ENCODE assay signal across 15 mouse cellular contexts in genomic region chr2:134350894-134351501, GRCm38 (mm10).
DNase-seq lines count a peak whose midpoint lies in the region; ATAC-seq and TF ChIP-seq lines count a peak whose summit lies in the region.
"Had no signal": no experiment of that assay in that cellular context is flagged by ENCODE, and none has a peak within 500 bp of the region (broad histone marks: within the 10 kb centered on the region; RNA-seq: fewer than 3 reads in every experiment).

No protein-coding gene starts in this region.

- H3K9me3 ChIP-seq in hindbrain, embryonic 15.5 days, result no peaks in the 10 kb centered on the region
- H3K9me3 ChIP-seq in hindbrain, embryonic 12.5 days (replicated peaks), result no peaks in the 10 kb centered on the region
- H3K9me3 ChIP-seq in hindbrain, postnatal 0 days (ENCODE audit: low read length), result no peaks in the 10 kb centered on the region
- H3K9me3 ChIP-seq: limb, embryonic 15.5 days; neural tube, embryonic 12.5 days had no signal

- H3K27ac ChIP-seq in hindbrain, embryonic 15.5 days (replicated peaks), result peak overlapping the region; percentile 46
- no peak overlapping the region for H3K27ac ChIP-seq in hindbrain, embryonic 12.5 days
- no peak overlapping the region; the same call in 1 of the 2 replicates for H3K27ac ChIP-seq in hindbrain, postnatal 0 days
- H3K27ac ChIP-seq: limb, embryonic 15.5 days; neural tube, embryonic 12.5 days had no signal

- no peak for DNase-seq in cerebellum, adult 8-10 months
- DNase-seq in cerebellum, postnatal 25 days, result peak; percentile 10 to 43
- peak; percentile 18 for DNase-seq in hindbrain, postnatal 0 days (ENCODE audit: low spot score)
- DNase-seq in adrenal gland, postnatal 25 days, result no peak
- no peak for DNase-seq in left cerebral cortex, adult 8-10 months (ENCODE audit: low spot score in 2 of 2)
- DNase-seq: adrenal gland, postnatal 10 days; heart, adult 18-20 months; kidney, postnatal 10 days; liver, postnatal 0 days had no signal

- H3K4me3 ChIP-seq in hindbrain, embryonic 15.5 days, result no peak overlapping the region
- no peak overlapping the region for H3K4me3 ChIP-seq in hindbrain, embryonic 12.5 days
- H3K4me3 ChIP-seq in hindbrain, postnatal 0 days (ENCODE audit: low read length), result no peak overlapping the region
- H3K4me3 ChIP-seq: limb, embryonic 15.5 days; neural tube, embryonic 12.5 days had no signal

- H3K27me3 ChIP-seq in hindbrain, embryonic 15.5 days, result no peaks in the 10 kb centered on the region
- H3K27me3 ChIP-seq in hindbrain, embryonic 12.5 days, result no peaks in the 10 kb centered on the region
- H3K27me3 ChIP-seq in hindbrain, postnatal 0 days (ENCODE audit: insufficient read depth, low read length), result no peaks in the 10 kb centered on the region
- H3K27me3 ChIP-seq: limb, embryonic 15.5 days; neural tube, embryonic 12.5 days had no signal

- H3K36me3 ChIP-seq in hindbrain, embryonic 15.5 days, result no peaks in the 10 kb centered on the region
- H3K36me3 ChIP-seq in hindbrain, embryonic 12.5 days, result no peaks in the 10 kb centered on the region
- H3K36me3 ChIP-seq in hindbrain, postnatal 0 days (ENCODE audit: insufficient read depth, low read length), result no peaks in the 10 kb centered on the region
- H3K36me3 ChIP-seq: limb, embryonic 15.5 days; neural tube, embryonic 12.5 days had no signal

- peak; percentile 76 for ATAC-seq in cerebellum, adult (ENCODE audit: insufficient number of reproducible peaks, low FRiP score, low TSS enrichment)
- ATAC-seq in hindbrain, embryonic 15.5 days (ENCODE audit: low FRiP score, low read depth), result peak; percentile 51; the same call in 1 of the 2 replicates
- ATAC-seq in hindbrain, embryonic 12.5 days (ENCODE audit: low FRiP score), result no peak
- ATAC-seq in hindbrain, postnatal 0 days, result no peak
- ATAC-seq: inflammation-experienced regulatory T-cells, adult 6 months; liver, postnatal 0 days had no signal

- 0 out of 2 replicates have a peak overlapping the region, but pooled peaks have one; percentile 2 for H3K4me2 ChIP-seq in hindbrain, embryonic 15.5 days
- no peak overlapping the region for H3K4me2 ChIP-seq in hindbrain, embryonic 12.5 days (replicated peaks)
- no peak overlapping the region for H3K4me2 ChIP-seq in hindbrain, postnatal 0 days (ENCODE audit: low read depth, low read length)
- H3K4me2 ChIP-seq: limb, embryonic 15.5 days; neural tube, embryonic 12.5 days had no signal

- WGBS in hindbrain, embryonic 15.5 days, result 60% methylated on average over 8 of the region's 8 CpGs
- 78% methylated on average over 8 of the region's 8 CpGs for WGBS in hindbrain, embryonic 12.5 days
- 70% methylated on average over 8 of the region's 8 CpGs for WGBS in hindbrain, postnatal 0 days

- no peak overlapping the region for H3K9ac ChIP-seq in hindbrain, embryonic 15.5 days
- H3K9ac ChIP-seq in hindbrain, embryonic 12.5 days, result no peak overlapping the region
- no peak overlapping the region for H3K9ac ChIP-seq in hindbrain, postnatal 0 days (replicated peaks; ENCODE audit: low read length)
- H3K9ac ChIP-seq: limb, embryonic 15.5 days; liver, postnatal 0 days; neural tube, embryonic 12.5 days had no signal

- no peak for TF ChIP-seq CTCF in hindbrain, postnatal 0 days (IDR thresholded peaks at IDR 0.05; ENCODE audit: low read depth)

- no peaks in the 10 kb centered on the region for H3K4me1 ChIP-seq in hindbrain, embryonic 15.5 days (replicated peaks)
- H3K4me1 ChIP-seq in hindbrain, embryonic 12.5 days, result 0 out of 2 replicates have a peak, but pooled peaks cover 2% of the 10 kb centered on the region
- H3K4me1 ChIP-seq in hindbrain, postnatal 0 days (ENCODE audit: insufficient read depth, low read length), result no peaks in the 10 kb centered on the region
- H3K4me1 ChIP-seq: neural tube, embryonic 12.5 days had no signal

Comparison
In these comparisons a context has a peak if more than half of its experiments do, and no peak if none do; other contexts are left out.
1. ATAC-seq: peak in cerebellum, adult (single experiment) and hindbrain, embryonic 15.5 days (single experiment); none in hindbrain, embryonic 12.5 days (single experiment) and hindbrain, postnatal 0 days (single experiment).
2. DNase-seq: peak in cerebellum, postnatal 25 days (2 of 2) and hindbrain, postnatal 0 days (single experiment); none in cerebellum, adult 8-10 months (single experiment), adrenal gland, postnatal 25 days (single experiment) and left cerebral cortex, adult 8-10 months (0 of 2).